Mouse (Mus musculus) adrenal gland, postnatal 36 days (tissue): ENCODE measurements around the gene Eef2. TPM values are rescaled to one million over a fixed set of nuclear protein-coding genes. Genes with fewer than 3 reads are reported as not detected.
"Not testable (repeated sequence)": the region's sequence is repeated elsewhere in the genome, so short reads cannot be mapped to it uniquely, and the experiment has no call there.

Experiments used
- DNase-seq, 2 experiments: peaks; one replicate each; pipeline ENCODE4 v3.0.0; 2021; ENCODE audit warnings: mixed read lengths in 1 of 2
- total RNA-seq, 2 experiments: library from RNA; stranded (reverse); gene quantifications; 2 replicates each; pipeline ENCODE4 v1.2.3; 2021

Gene Eef2
- total RNA-seq, 2 experiments from 2014 or later: 1,540 to 1,602 TPM

- DNase-seq: no peak
These were observed 23.7 kb downstream of the Eef2 start for GRCm38 (mm10) chr10:81200141-81200540.

- no peak for DNase-seq
These were observed 24.3 kb downstream of the Eef2 start for GRCm38 (mm10) chr10:81200605-81201287.

- DNase-seq: no peak
These were observed 25.7 kb downstream of the Eef2 start, which contains the start of gene Nmrk2 for GRCm38 (mm10) chr10:81201807-81202758. Nmrk2 (minus strand) TSS chr10:81202051.

- no peak for DNase-seq
These were observed 26.7 kb downstream of the Eef2 start for GRCm38 (mm10) chr10:81202978-81203720.

- DNase-seq: no peak
These were observed 27.7 kb downstream of the Eef2 start for GRCm38 (mm10) chr10:81204137-81204536.

GRCm38 (mm10) chr10:81210154-81210553, 33.7 kb downstream of the Eef2 start:
- DNase-seq: no peak

- no peak for DNase-seq
These were observed 39.8 kb downstream of the Eef2 start for GRCm38 (mm10) chr10:81216260-81216659.

GRCm38 (mm10) chr10:81216810-81217209, 40.4 kb downstream of the Eef2 start:
- DNase-seq: no peak

GRCm38 (mm10) chr10:81217267-81217666, 40.8 kb downstream of the Eef2 start:
- not testable (repeated sequence) for DNase-seq

GRCm38 (mm10) chr10:81217964-81218363, 41.5 kb downstream of the Eef2 start:
- DNase-seq: peak; percentile 66 to 77

GRCm38 (mm10) chr10:81221402-81222015, 45.1 kb downstream of the Eef2 start:
- DNase-seq: peak in 1 of 2 experiments; percentile 59

GRCm38 (mm10) chr10:81223731-81224130, 47.3 kb downstream of the Eef2 start:
- not testable (repeated sequence) for DNase-seq

- no peak for DNase-seq
These were observed 53.5 kb downstream of the Eef2 start for GRCm38 (mm10) chr10:81229735-81230437.

GRCm38 (mm10) chr10:81230438-81231332, 54.3 kb downstream of the Eef2 start, which contains the start of gene Atcay:
Atcay (minus strand) TSS chr10:81230833.
- peak in 1 of 2 experiments; percentile 28 for DNase-seq

GRCm38 (mm10) chr10:81231436-81231835, 55.0 kb downstream of the Eef2 start:
- DNase-seq: no peak

Other genes starting within 250 kb of the Eef2 start
- gene Gadd45b, start 246.6 kb upstream of the Eef2 start, total RNA-seq: 100 to 1,000 TPM in 1 of 2 experiments, 10 to 100 TPM in 1; 81.7 to 149 TPM
- 1 to 10 TPM; 6.4 to 6.7 TPM for gene Gng7, start 161.7 kb upstream of the Eef2 start, total RNA-seq
- 1 to 10 TPM; 1.2 to 1.5 TPM for gene Diras1, start 151.0 kb upstream of the Eef2 start, total RNA-seq
- 10 to 100 TPM; 33.2 to 68.5 TPM for gene Slc39a3, start 139.2 kb upstream of the Eef2 start, total RNA-seq
- 100 to 1,000 TPM; 223 to 227 TPM for gene Sgta, start 116.5 kb upstream of the Eef2 start, total RNA-seq
- 10 to 100 TPM; 51.5 to 56.6 TPM for gene Thop1, start 106.6 kb upstream of the Eef2 start, total RNA-seq
- 1 to 10 TPM in 1 of 2 experiments, under 1 TPM in 1; 0.36 to 2.1 TPM for gene Creb3l3, start 77.8 kb upstream of the Eef2 start, total RNA-seq
- gene Map2k2, start 70.7 kb upstream of the Eef2 start, total RNA-seq: 100 to 1,000 TPM; 178 to 186 TPM
- 10 to 100 TPM; 69.9 to 84.0 TPM for gene Zbtb7a, start 41.4 kb upstream of the Eef2 start, total RNA-seq
- gene Pias4, start 8.7 kb upstream of the Eef2 start, total RNA-seq: 10 to 100 TPM; 26.7 to 28.2 TPM
- 10 to 100 TPM; 77.1 to 78.2 TPM for gene Dapk3, start 6.4 kb downstream of the Eef2 start, total RNA-seq
- not detected for gene 4930442H23Rik, start 7.2 kb downstream of the Eef2 start, total RNA-seq
- not detected for gene Nmrk2, start 25.4 kb downstream of the Eef2 start, total RNA-seq
- gene Atcay, start 54.2 kb downstream of the Eef2 start, total RNA-seq: 1 to 10 TPM; 1.5 to 2.6 TPM
- gene Zfr2, start 56.5 kb downstream of the Eef2 start, total RNA-seq: 10 to 100 TPM in 1 of 2 experiments, 1 to 10 TPM in 1; 9.2 to 14.2 TPM
- under 1 TPM; 0.36 to 0.86 TPM for gene Matk, start 76.3 kb downstream of the Eef2 start, total RNA-seq
- gene Mrpl54, start 90.3 kb downstream of the Eef2 start, total RNA-seq: 100 to 1,000 TPM; 121 to 141 TPM
- gene Apba3, start 90.3 kb downstream of the Eef2 start, total RNA-seq: 100 to 1,000 TPM in 1 of 2 experiments, 10 to 100 TPM in 1; 78.8 to 109 TPM
- gene Tjp3, start 115.0 kb downstream of the Eef2 start, total RNA-seq: under 1 TPM; 0.23 to 0.26 TPM
- gene Pip5k1c, start 116.3 kb downstream of the Eef2 start, total RNA-seq: 10 to 100 TPM; 37.2 to 40.9 TPM
- gene Cactin, start 144.5 kb downstream of the Eef2 start, total RNA-seq: 10 to 100 TPM; 37.9 to 39.1 TPM
- gene Tbxa2r, start 152.1 kb downstream of the Eef2 start, total RNA-seq: 10 to 100 TPM; 53.2 to 53.9 TPM
- gene Gipc3, start 166.6 kb downstream of the Eef2 start, total RNA-seq: 1 to 10 TPM; 3.5 to 7.7 TPM
- gene Hmg20b, start 173.8 kb downstream of the Eef2 start, total RNA-seq: 10 to 100 TPM; 88.9 to 92.3 TPM
- 10 to 100 TPM; 16.7 to 22.7 TPM for gene Mfsd12, start 180.9 kb downstream of the Eef2 start, total RNA-seq
- 1 to 10 TPM; 1.0 to 3.1 TPM for gene 4930404N11Rik, start 189.2 kb downstream of the Eef2 start, total RNA-seq
- 10 to 100 TPM; 37.8 to 49.0 TPM for gene Fzr1, start 201.9 kb downstream of the Eef2 start, total RNA-seq
- 10 to 100 TPM; 48.9 to 54.0 TPM for gene Dohh, start 207.8 kb downstream of the Eef2 start, total RNA-seq
- 1 to 10 TPM; 1.1 to 1.7 TPM for gene Gm48551, start 207.8 kb downstream of the Eef2 start, total RNA-seq
- 1 to 10 TPM in 1 of 2 experiments, not detected in 1; 1.5 TPM for gene Gm48552, start 212.4 kb downstream of the Eef2 start, total RNA-seq
- gene Smim24, start 216.4 kb downstream of the Eef2 start, total RNA-seq: 1 to 10 TPM; 1.2 to 1.6 TPM